Mouse (Mus musculus) spleen, adult 2 months (tissue): ENCODE results near the gene Prr7. TPM values are rescaled to one million over a fixed set of nuclear protein-coding genes. Genes with fewer than 3 reads are reported as not detected.

Source experiments
- DNase-seq, 2 experiments: peaks; one replicate each; pipeline versions ENCODE4 v3.0.0 to v3.0.0-alpha.2; 2012 to 2021; ENCODE audit warnings: low spot score in 2 of 2, low read depth in 1 of 2
- H3K27ac ChIP-seq: fragments of 200-500 bp; 2 replicates; pipeline ENCODE4 v1.5.1; 2012; ENCODE audit warnings: low read length, inconsistent platforms; ENCODE audit not compliant: insufficient read depth
- H3K27me3 ChIP-seq: fragments of 200-500 bp; 2 replicates; pipeline ENCODE4 v1.6.1; 2012; ENCODE audit warnings: mild to moderate bottlenecking, moderate library complexity, low read length, inconsistent platforms; ENCODE audit not compliant: control insufficient read depth, insufficient read depth
- H3K36me3 ChIP-seq: fragments of 200-500 bp; 2 replicates; pipeline ENCODE4 v1.6.1; 2012; ENCODE audit warnings: mild to moderate bottlenecking, low read length, inconsistent platforms; ENCODE audit not compliant: control insufficient read depth, insufficient read depth
- H3K4me1 ChIP-seq: fragments of 200-500 bp; 2 replicates; pipeline ENCODE4 v1.6.1; 2011; ENCODE audit warnings: inconsistent platforms; ENCODE audit not compliant: control insufficient read depth, insufficient read depth, insufficient read length
- H3K4me3 ChIP-seq: fragments of 200-500 bp; 2 replicates; pipeline ENCODE4 v1.5.1; 2011; ENCODE audit warnings: mild to moderate bottlenecking, inconsistent platforms; ENCODE audit not compliant: insufficient read depth, insufficient read length; ENCODE audit errors: extremely low read depth
- CTCF ChIP-seq: fragments of 200-500 bp; IDR thresholded peaks from 2 replicates; pipeline ENCODE4 v1.5.1; 2011; ENCODE audit warnings: mild to moderate bottlenecking, inconsistent platforms; ENCODE audit not compliant: insufficient read depth, insufficient read length, insufficient replicate concordance; ENCODE audit errors: extremely low read depth
- POLR2A ChIP-seq: fragments of 200-500 bp; IDR thresholded peaks from 2 replicates; pipeline ENCODE4 v1.6.1; 2011; ENCODE audit warnings: low read depth, low read length, inconsistent platforms
- WGBS: fragments of 180-500 bp; shearing (Covaris S2); methylation state at CpG from one replicate; pipeline ENCODE4 v1.1.7; 2018; 5-methylcytosine and 5-hydroxymethylcytosine counted together
- polyA plus RNA-seq: library from polyadenylated mRNA; depleted of rRNA; stranded (reverse); fragments of >200 nt; gene quantifications from 2 replicates; pipeline ENCODE4 v1.2.3, GENCODE M21; 2012

Gene Prr7
- polyA plus RNA-seq, 1 experiment, result 16.2 TPM

GRCm38 (mm10) chr13:55471819-55472131 lies 7.7 kb downstream of the Prr7 start:
- no peak for TF ChIP-seq CTCF
- TF ChIP-seq POLR2A, result no peak
- Histone ChIP-seq H3K36me3 (no peaks in the 10 kb centered on the region), H3K27ac (0 out of 2 replicates have a peak overlapping the region, but pooled peaks have one; percentile 3), H3K4me1 (peaks cover 28% of the 10 kb centered on the region), H3K27me3 (no peaks in the 10 kb centered on the region; the same call in 1 of the 2 replicates), H3K4me3 (peak overlapping the region; percentile 63; the same call in 1 of the 2 replicates)
- no peak for DNase-seq
- 1% methylated on average over 31 of the region's 31 CpGs for WGBS

- DNase-seq, result peak in 1 of 2 experiments; percentile 59
- WGBS, result 1% methylated on average over 102 of the region's 103 CpGs
- TF ChIP-seq POLR2A (no peak), CTCF (no peak)
- Histone ChIP-seq H3K4me3 (peak overlapping the region; percentile 63), H3K27ac (0 out of 2 replicates have a peak overlapping the region, but pooled peaks have one; percentile 8), H3K4me1 (peaks cover 28% of the 10 kb centered on the region), H3K36me3 (no peaks in the 10 kb centered on the region), H3K27me3 (no peaks in the 10 kb centered on the region; the same call in 1 of the 2 replicates)
These were observed 8.3 kb downstream of the Prr7 start for GRCm38 (mm10) chr13:55472132-55473022.

GRCm38 (mm10) chr13:55473076-55473831 lies 9.2 kb downstream of the Prr7 start:
- WGBS, result 30% methylated on average over 18 of the region's 18 CpGs
- Histone ChIP-seq H3K4me3 (peak overlapping the region; percentile 63; the same call in 1 of the 2 replicates), H3K36me3 (no peaks in the 10 kb centered on the region), H3K27me3 (no peaks in the 10 kb centered on the region; the same call in 1 of the 2 replicates), H3K27ac (no peak overlapping the region), H3K4me1 (peaks cover 26% of the 10 kb centered on the region)
- TF ChIP-seq CTCF, result no peak
- no peak for TF ChIP-seq POLR2A
- DNase-seq, result peak in 1 of 2 experiments; percentile 44

GRCm38 (mm10) chr13:55473961-55474360 lies 9.9 kb downstream of the Prr7 start:
- DNase-seq, result no peak
- no peak overlapping the region for H3K27ac ChIP-seq
- TF ChIP-seq POLR2A, result no peak
- no peak for TF ChIP-seq CTCF
- WGBS, result 70% methylated on average over 11 of the region's 11 CpGs
- H3K27me3 ChIP-seq, result no peaks in the 10 kb centered on the region; the same call in 1 of the 2 replicates
- no peaks in the 10 kb centered on the region for H3K36me3 ChIP-seq
- no peak overlapping the region for H3K4me3 ChIP-seq
- peaks cover 30% of the 10 kb centered on the region for H3K4me1 ChIP-seq

- no peaks in the 10 kb centered on the region; the same call in 1 of the 2 replicates for H3K27me3 ChIP-seq
- H3K36me3 ChIP-seq, result no peaks in the 10 kb centered on the region
- 55% methylated on average over 5 of the region's 5 CpGs for WGBS
- TF ChIP-seq CTCF (no peak), POLR2A (no peak)
- no peak overlapping the region for H3K27ac ChIP-seq
- no peak overlapping the region for H3K4me3 ChIP-seq
- DNase-seq, result no peak
- H3K4me1 ChIP-seq, result peaks cover 31% of the 10 kb centered on the region
These were observed 10.6 kb downstream of the Prr7 start for GRCm38 (mm10) chr13:55474621-55475069.

GRCm38 (mm10) chr13:55475750-55476149 lies 11.7 kb downstream of the Prr7 start:
- Histone ChIP-seq H3K4me1 (peaks cover 31% of the 10 kb centered on the region), H3K27ac (no peak overlapping the region), H3K36me3 (no peaks in the 10 kb centered on the region), H3K4me3 (no peak overlapping the region), H3K27me3 (no peaks in the 10 kb centered on the region; the same call in 1 of the 2 replicates)
- 89% methylated on average over 5 of the region's 5 CpGs for WGBS
- no peak for DNase-seq
- TF ChIP-seq CTCF (no peak), POLR2A (no peak)

- DNase-seq, result no peak
- TF ChIP-seq CTCF (no peak), POLR2A (no peak)
- H3K27ac ChIP-seq, result no peak overlapping the region
- H3K4me3 ChIP-seq, result no peak overlapping the region
- 86% methylated on average over 8 of the region's 8 CpGs for WGBS
- H3K4me1 ChIP-seq, result peaks cover 26% of the 10 kb centered on the region
- H3K27me3 ChIP-seq, result no peaks in the 10 kb centered on the region; the same call in 1 of the 2 replicates
- H3K36me3 ChIP-seq, result no peaks in the 10 kb centered on the region
These were observed 12.2 kb downstream of the Prr7 start for GRCm38 (mm10) chr13:55476256-55476655.
